Mouse (Mus musculus) embryonic facial prominence, embryonic 10.5 days (tissue): ENCODE data around the gene Cmah. TPM values are rescaled to one million over a fixed set of nuclear protein-coding genes. Genes with fewer than 3 reads are reported as not detected.

Source experiments
- polyA plus RNA-seq: library from polyadenylated mRNA; unstranded; fragments of >200 nt; fragmentation: Nextera tagmentation; extraction: Ambion mirVana; gene quantifications from 2 replicates; pipeline ENCODE4 v1.2.1, GENCODE M21; 2016

The Cmah gene
- polyA plus RNA-seq, 1 experiment from 2014 or later: 0.37 TPM

Other genes with a start within 250 kb of the Cmah start
- gene Carmil1, start 46.6 kb upstream of the Cmah start, polyA plus RNA-seq: 27.2 and 30.2 TPM in 2 replicates